Mouse (Mus musculus) liver, adult 2 months (tissue): ENCODE measurements at regions not wholly inside any gene's neighbourhood (a gene's known extent, or its start where the extent isn't known, plus 50 kb on each side); places are given as distances from the start of the nearest gene placed in this dataset.

Source experiments
- DNase-seq: peaks from one replicate; pipeline ENCODE4 v3.0.0-alpha.2; 2011; ENCODE audit warnings: low read depth, low spot score; ENCODE audit errors: extremely low read depth
- H3K27ac ChIP-seq: fragments of 200-500 bp; replicated peaks from 2 replicates; pipeline ENCODE4 v1.5.1; 2012; ENCODE audit warnings: low read depth, mild to moderate bottlenecking, control low read depth, inconsistent platforms, low read length; ENCODE audit not compliant: insufficient read depth
- H3K27me3 ChIP-seq: fragments of 200-500 bp; 2 replicates; pipeline ENCODE4 v1.6.1; 2012; ENCODE audit warnings: mild to moderate bottlenecking, moderate library complexity, low read length, inconsistent platforms; ENCODE audit not compliant: control insufficient read depth, insufficient read depth
- H3K36me3 ChIP-seq: fragments of 200-500 bp; 2 replicates; pipeline ENCODE4 v1.6.1; 2012; ENCODE audit warnings: low read length, inconsistent platforms; ENCODE audit not compliant: control insufficient read depth, insufficient read depth
- H3K4me1 ChIP-seq: fragments of 200-500 bp; 2 replicates; pipeline ENCODE4 v1.6.1; 2011; ENCODE audit warnings: low read length; ENCODE audit not compliant: control insufficient read depth, insufficient read depth
- H3K4me3 ChIP-seq: fragments of 200-500 bp; 2 replicates; pipeline ENCODE4 v1.5.1; 2011; ENCODE audit warnings: low read depth, mild to moderate bottlenecking, control low read depth, low read length, moderate library complexity; ENCODE audit not compliant: insufficient read depth
- H3K79me2 ChIP-seq: fragments of 200-500 bp; 2 replicates; pipeline ENCODE4 v1.6.1; 2012; ENCODE audit warnings: inconsistent platforms, mild to moderate bottlenecking, low read length, moderate library complexity; ENCODE audit not compliant: control insufficient read depth, insufficient read depth
- H3K9ac ChIP-seq: fragments of 200-500 bp; 2 replicates; pipeline ENCODE4 v1.6.1; 2012; ENCODE audit warnings: low read depth, mild to moderate bottlenecking, control low read depth, inconsistent platforms, low read length
- CTCF ChIP-seq: fragments of 200-500 bp; IDR thresholded peaks from 2 replicates; pipeline ENCODE4 v1.5.1; 2011; ENCODE audit warnings: low read depth, low read length, control low read depth
- POLR2A ChIP-seq: fragments of 200-500 bp; IDR thresholded peaks from 2 replicates; pipeline ENCODE4 v1.6.1; 2011; ENCODE audit warnings: low read length, control low read depth; ENCODE audit not compliant: insufficient read depth; ENCODE audit errors: extremely low read depth
- WGBS: fragments of 180-500 bp; shearing (Covaris S2); methylation state at CpG from one replicate; pipeline ENCODE4 v1.1.7; 2018; 5-methylcytosine and 5-hydroxymethylcytosine counted together

DNA sequence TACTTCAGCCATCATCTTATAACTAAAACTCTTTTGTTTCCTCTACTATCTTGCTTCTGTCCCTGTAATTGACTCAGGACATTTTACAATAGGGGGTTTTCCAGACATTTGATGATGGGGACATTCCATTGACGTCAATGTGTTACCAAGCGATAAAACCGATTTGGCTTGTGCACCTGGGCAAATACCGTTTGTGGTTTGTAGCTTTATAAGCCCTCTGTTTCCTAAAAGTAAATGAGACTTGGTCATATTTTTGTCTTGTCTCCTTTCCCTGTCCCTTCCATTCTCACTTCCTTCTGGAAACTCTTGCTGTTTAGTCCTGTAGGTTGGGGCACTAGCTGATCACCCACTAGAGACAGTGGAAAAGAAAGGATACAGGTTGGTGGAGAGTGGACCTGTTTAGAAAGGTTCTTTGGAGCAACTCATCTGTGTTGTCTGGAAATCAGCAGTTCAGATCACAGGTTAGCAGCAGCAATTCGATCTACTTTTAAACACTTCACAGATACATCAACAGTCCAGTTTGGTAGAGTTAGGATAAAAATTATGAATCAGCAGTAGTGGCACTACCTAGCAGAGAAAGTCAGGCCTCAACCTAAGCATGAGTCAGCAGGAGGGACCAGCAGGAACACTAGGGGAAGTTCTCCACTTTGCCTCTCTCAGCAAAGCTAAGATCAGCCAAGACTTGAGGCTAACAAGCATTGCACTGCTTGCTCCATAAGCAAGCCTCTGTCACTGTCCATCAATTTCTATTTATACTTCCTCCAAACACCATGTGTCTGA is 156.6 kb downstream of the Tmem161b start:
- TF ChIP-seq POLR2A: no peak
- TF ChIP-seq CTCF: no peak
- no peaks in the 10 kb centered on the region for H3K4me1 ChIP-seq
- no peaks in the 10 kb centered on the region for H3K79me2 ChIP-seq
- H3K4me3 ChIP-seq: no peak overlapping the region
- 85% methylated on average over 5 of the region's 5 CpGs for WGBS
- no peaks in the 10 kb centered on the region for H3K27me3 ChIP-seq
- no peaks in the 10 kb centered on the region for H3K36me3 ChIP-seq
- no peak overlapping the region for H3K9ac ChIP-seq
- no peak overlapping the region for H3K27ac ChIP-seq
- DNase-seq: no peak

- no peaks in the 10 kb centered on the region for H3K79me2 ChIP-seq
- no peak overlapping the region for H3K4me3 ChIP-seq
- H3K36me3 ChIP-seq: no peaks in the 10 kb centered on the region
- TF ChIP-seq POLR2A (no peak), CTCF (no peak)
- no peak overlapping the region for H3K27ac ChIP-seq
- H3K4me1 ChIP-seq: no peaks in the 10 kb centered on the region
- 78% methylated on average over 3 of the region's 3 CpGs for whole genome bisulfite sequencing
- DNase-seq: no peak
- no peaks in the 10 kb centered on the region for H3K27me3 ChIP-seq
- H3K9ac ChIP-seq: no peak overlapping the region
Measured at GRCm38 (mm10) chr13:84391554-84391953, 169.5 kb downstream of the Tmem161b start.

GRCm38 (mm10) chr13:84398476-84399344 is 176.6 kb downstream of the Tmem161b start:
- DNase-seq: no peak
- Histone ChIP-seq H3K36me3 (no peaks in the 10 kb centered on the region), H3K4me1 (no peaks in the 10 kb centered on the region), H3K27me3 (no peaks in the 10 kb centered on the region), H3K9ac (no peak overlapping the region), H3K79me2 (no peaks in the 10 kb centered on the region), H3K27ac (no peak overlapping the region), H3K4me3 (no peak overlapping the region)
- WGBS: 69% methylated on average over 7 of the region's 7 CpGs
- TF ChIP-seq POLR2A (no peak), CTCF (no peak)

- WGBS: 47% methylated on average over 3 of the region's 3 CpGs
- TF ChIP-seq POLR2A (no peak), CTCF (no peak)
Measured at GRCm38 (mm10) chr13:84399345-84400170, 177.5 kb downstream of the Tmem161b start.

DNA sequence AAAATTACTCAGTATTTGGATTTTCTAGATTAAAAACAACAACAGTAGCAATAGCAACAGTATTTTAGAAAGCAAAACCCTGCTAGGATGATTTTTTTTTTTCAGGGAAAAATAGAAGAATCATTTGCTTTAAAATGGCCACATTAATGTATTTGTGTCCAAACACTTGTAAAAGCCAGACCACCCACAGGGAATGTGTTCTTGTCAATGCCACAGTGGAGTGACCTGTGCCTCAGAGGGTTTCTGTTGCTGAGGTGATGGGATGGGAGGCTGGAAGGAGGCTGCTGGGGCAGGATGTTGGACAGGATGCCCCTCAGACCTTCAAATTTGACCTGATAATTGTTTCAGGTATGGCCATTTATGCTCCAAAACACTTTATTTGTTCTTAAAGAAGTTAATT is 178.9 kb downstream of the Tmem161b start:
- no peaks in the 10 kb centered on the region for H3K79me2 ChIP-seq
- no peaks in the 10 kb centered on the region for H3K36me3 ChIP-seq
- H3K9ac ChIP-seq: no peak overlapping the region
- no peak for TF ChIP-seq CTCF
- no peak for TF ChIP-seq POLR2A
- H3K27ac ChIP-seq: no peak overlapping the region
- DNase-seq: no peak
- H3K4me1 ChIP-seq: no peaks in the 10 kb centered on the region
- H3K27me3 ChIP-seq: no peaks in the 10 kb centered on the region
- H3K4me3 ChIP-seq: no peak overlapping the region

More at GRCm38 (mm10) chr13:84399345-84400170, 177.5 kb downstream of the Tmem161b start:
- no peak for DNase-seq
- no peak overlapping the region for H3K27ac ChIP-seq
- H3K4me1 ChIP-seq: no peaks in the 10 kb centered on the region
- H3K27me3 ChIP-seq: no peaks in the 10 kb centered on the region
- H3K79me2 ChIP-seq: no peaks in the 10 kb centered on the region
- no peak overlapping the region for H3K4me3 ChIP-seq
- H3K36me3 ChIP-seq: no peaks in the 10 kb centered on the region
- no peak overlapping the region for H3K9ac ChIP-seq
